Mouse (Mus musculus) hindbrain, embryonic 15.5 days (tissue): Measurements from ENCODE around the gene Kl. TPM values are rescaled to one million over a fixed set of nuclear protein-coding genes. Genes with fewer than 3 reads are reported as not detected.

Source experiments
- ATAC-seq: fragments of 200-750 bp; cut with Nextera tagmentation; 2 replicates; pipeline ENCODE4 v1.8.0; 2017; ENCODE audit warnings: low read depth, moderate number of reproducible peaks, moderate TSS enrichment; ENCODE audit not compliant: low FRiP score
- H3K27ac ChIP-seq: fragments of 300-500 bp; sonication (generic); replicated peaks from 2 replicates; pipeline ENCODE4 v1.5.1; 2015; ENCODE audit warnings: mild to moderate bottlenecking, inconsistent platforms
- H3K27me3 ChIP-seq: fragments of 300-500 bp; sonication (generic); 2 replicates; pipeline ENCODE4 v1.6.1; 2015; ENCODE audit warnings: control low read depth, inconsistent platforms
- H3K36me3 ChIP-seq: fragments of 300-500 bp; sonication (generic); 2 replicates; pipeline ENCODE4 v1.6.1; 2015; ENCODE audit warnings: control low read depth, inconsistent platforms
- H3K4me1 ChIP-seq: fragments of 300-500 bp; sonication (generic); replicated peaks from 2 replicates; pipeline ENCODE4 v1.6.1; 2015; ENCODE audit warnings: control low read depth, inconsistent platforms
- H3K4me2 ChIP-seq: fragments of 300-500 bp; sonication (generic); 2 replicates; pipeline ENCODE4 v1.6.1; 2015; ENCODE audit warnings: moderate library complexity, mild to moderate bottlenecking, inconsistent platforms
- H3K4me3 ChIP-seq: fragments of 300-500 bp; sonication (generic); 2 replicates; pipeline ENCODE4 v1.5.1; 2015; ENCODE audit warnings: mild to moderate bottlenecking, inconsistent platforms
- H3K9ac ChIP-seq: fragments of 300-500 bp; sonication (generic); 2 replicates; pipeline ENCODE4 v1.6.1; 2015; ENCODE audit warnings: inconsistent platforms
- H3K9me3 ChIP-seq: fragments of 300-500 bp; sonication (generic); 2 replicates; pipeline ENCODE4 v1.6.1; 2016; ENCODE audit warnings: control low read depth, inconsistent platforms
- WGBS: fragments of 180-500 bp; shearing (Covaris S2); methylation state at CpG from one replicate; pipeline ENCODE4 v1.1.7; 2015; 5-methylcytosine and 5-hydroxymethylcytosine counted together
- polyA plus RNA-seq: library from polyadenylated mRNA; unstranded; fragments of >200 nt; fragmentation: Nextera tagmentation; extraction: Ambion mirVana; gene quantifications from 2 replicates; pipeline ENCODE4 v1.2.1, GENCODE M21; 2015

Gene Kl
- polyA plus RNA-seq, 1 experiment from 2014 or later = 1.3 TPM

- no peak overlapping the region for H3K4me2 ChIP-seq
- no peak for ATAC-seq
- WGBS = 59% methylated on average over 5 of the region's 5 CpGs
- H3K36me3 ChIP-seq = no peaks in the 10 kb centered on the region
- H3K4me1 ChIP-seq = peaks cover 21% of the 10 kb centered on the region
- no peak overlapping the region for H3K4me3 ChIP-seq
- H3K9me3 ChIP-seq = no peaks in the 10 kb centered on the region
- H3K9ac ChIP-seq = no peak overlapping the region
- H3K27ac ChIP-seq = no peak overlapping the region
- no peaks in the 10 kb centered on the region for H3K27me3 ChIP-seq
These were observed 66.6 kb downstream of the Kl start for GRCm38 (mm10) chr5:151018959-151019358.

DNA sequence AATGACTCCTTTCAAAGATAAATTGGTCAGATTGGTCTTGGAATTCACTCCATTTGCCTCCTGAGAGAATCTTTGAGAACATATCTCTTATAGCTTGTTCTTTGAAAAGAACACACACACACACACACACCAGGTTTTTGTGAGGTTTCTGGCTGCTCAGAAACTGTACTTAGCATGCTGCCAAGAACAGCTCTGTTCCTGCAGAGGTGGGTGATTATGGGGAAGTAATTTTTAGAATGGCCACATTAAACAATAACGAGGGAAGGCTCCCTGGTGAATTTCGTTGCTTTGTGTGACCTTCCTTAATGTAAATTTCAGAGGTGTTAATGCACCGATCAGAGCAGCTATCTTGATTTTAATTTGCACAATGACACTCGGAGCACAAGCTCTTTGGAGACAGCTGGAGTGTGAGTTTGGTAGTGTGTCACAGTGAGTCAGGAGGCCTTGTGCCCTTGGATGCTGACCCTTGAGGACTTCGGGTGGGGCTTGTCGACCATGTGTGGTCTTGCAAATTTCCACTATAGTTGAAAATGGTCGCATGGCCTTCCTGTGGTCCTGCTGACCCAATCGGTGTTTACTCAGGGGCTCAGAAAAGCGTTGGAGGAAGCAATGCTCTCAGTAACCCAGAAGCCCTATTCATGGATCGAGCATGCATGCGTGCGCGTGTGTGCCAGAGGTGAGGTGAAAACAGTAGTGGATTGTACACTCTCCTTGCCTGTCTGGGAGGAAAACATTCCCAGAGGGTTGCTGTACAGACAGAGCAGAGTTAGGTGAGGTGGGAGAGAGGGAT lies 67.8 kb downstream of the Kl start:
- WGBS = 69% methylated on average over 13 of the region's 13 CpGs
- no peak overlapping the region for H3K4me3 ChIP-seq
- no peaks in the 10 kb centered on the region for H3K36me3 ChIP-seq
- ATAC-seq = no peak
- H3K4me2 ChIP-seq = no peak overlapping the region
- H3K27me3 ChIP-seq = no peaks in the 10 kb centered on the region
- H3K27ac ChIP-seq = no peak overlapping the region
- peaks cover 22% of the 10 kb centered on the region for H3K4me1 ChIP-seq
- no peak overlapping the region for H3K9ac ChIP-seq
- H3K9me3 ChIP-seq = no peaks in the 10 kb centered on the region

DNA sequence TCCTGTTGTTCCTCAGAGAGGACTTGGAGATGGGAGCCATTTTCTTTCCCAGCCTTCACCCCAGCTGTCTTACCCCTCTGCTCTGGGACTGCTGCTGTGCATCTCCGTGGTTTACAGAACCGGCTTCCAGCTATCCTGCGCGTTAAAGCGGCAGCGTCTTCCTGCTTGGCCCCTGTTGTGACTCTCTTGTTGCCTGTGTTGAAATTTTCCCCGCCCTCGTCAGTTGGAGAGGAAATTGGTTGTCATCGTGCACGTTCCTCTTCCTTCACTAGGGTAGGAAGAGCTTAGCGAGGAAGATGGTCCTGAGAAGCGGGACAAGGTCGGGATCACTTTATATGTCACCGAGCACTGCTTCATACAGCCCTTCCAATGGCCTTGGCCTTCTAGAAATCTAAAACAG lies 68.4 kb downstream of the Kl start:
- no peak overlapping the region for H3K27ac ChIP-seq
- WGBS = 71% methylated on average over 14 of the region's 14 CpGs

DNA sequence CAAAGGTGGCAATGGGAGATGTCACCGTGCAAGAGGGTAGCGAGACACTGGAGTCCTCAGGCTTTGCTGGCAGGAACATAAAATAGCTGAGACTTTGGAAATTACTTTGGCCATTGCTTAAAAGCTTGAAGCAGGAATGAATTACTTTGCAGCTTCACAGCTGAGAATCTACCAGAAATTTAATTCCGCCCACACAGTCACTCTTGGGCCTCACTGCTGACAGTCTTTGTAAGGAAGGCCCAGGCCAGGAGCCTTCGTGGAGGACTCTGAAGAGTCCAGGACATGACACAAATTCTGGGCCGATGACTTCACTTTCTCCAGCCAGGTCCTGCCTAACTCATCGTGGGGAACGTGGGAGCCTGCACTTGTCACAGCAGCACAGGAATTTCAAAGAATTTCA lies 69.6 kb downstream of the Kl start:
- ATAC-seq = no peak
- H3K36me3 ChIP-seq = no peaks in the 10 kb centered on the region
- H3K4me1 ChIP-seq = peaks cover 22% of the 10 kb centered on the region
- H3K9ac ChIP-seq = no peak overlapping the region
- H3K4me3 ChIP-seq = no peak overlapping the region
- no peak overlapping the region for H3K4me2 ChIP-seq
- no peaks in the 10 kb centered on the region for H3K9me3 ChIP-seq
- H3K27ac ChIP-seq = no peak overlapping the region
- H3K27me3 ChIP-seq = no peaks in the 10 kb centered on the region
- WGBS = 83% methylated on average over 7 of the region's 7 CpGs

More for the DNA sequence above, 68.4 kb downstream of the Kl start:
- no peaks in the 10 kb centered on the region for H3K9me3 ChIP-seq
- no peaks in the 10 kb centered on the region for H3K27me3 ChIP-seq
- H3K9ac ChIP-seq = no peak overlapping the region
- no peak overlapping the region for H3K4me2 ChIP-seq
- H3K4me3 ChIP-seq = no peak overlapping the region
- no peaks in the 10 kb centered on the region for H3K36me3 ChIP-seq
- no peak for ATAC-seq
- H3K4me1 ChIP-seq = peaks cover 22% of the 10 kb centered on the region

- no peak overlapping the region for H3K4me3 ChIP-seq
- H3K9ac ChIP-seq = no peak overlapping the region
- peak overlapping the region; percentile 58; the same call in 1 of the 2 replicates for H3K27ac ChIP-seq
- H3K27me3 ChIP-seq = no peaks in the 10 kb centered on the region
- no peaks in the 10 kb centered on the region for H3K9me3 ChIP-seq
- peak overlapping the region; percentile 26; the same call in 1 of the 2 replicates for H3K4me2 ChIP-seq
- H3K36me3 ChIP-seq = no peaks in the 10 kb centered on the region
- H3K4me1 ChIP-seq = peaks cover 22% of the 10 kb centered on the region
- ATAC-seq = no peak
- WGBS = 14% methylated on average over 1 of the region's 1 CpGs
These were observed 70.5 kb downstream of the Kl start for GRCm38 (mm10) chr5:151022939-151023338.

- H3K4me3 ChIP-seq = no peak overlapping the region
- no peaks in the 10 kb centered on the region for H3K27me3 ChIP-seq
- H3K9me3 ChIP-seq = no peaks in the 10 kb centered on the region
- 16% methylated on average over 8 of the region's 8 CpGs for WGBS
- peak overlapping the region; percentile 26 for H3K4me2 ChIP-seq
- peak overlapping the region; percentile 58 for H3K27ac ChIP-seq
- H3K9ac ChIP-seq = no peak overlapping the region
- ATAC-seq = no peak
- peaks cover 24% of the 10 kb centered on the region for H3K4me1 ChIP-seq
- no peaks in the 10 kb centered on the region for H3K36me3 ChIP-seq
These were observed 71.1 kb downstream of the Kl start for GRCm38 (mm10) chr5:151023461-151023860.

DNA sequence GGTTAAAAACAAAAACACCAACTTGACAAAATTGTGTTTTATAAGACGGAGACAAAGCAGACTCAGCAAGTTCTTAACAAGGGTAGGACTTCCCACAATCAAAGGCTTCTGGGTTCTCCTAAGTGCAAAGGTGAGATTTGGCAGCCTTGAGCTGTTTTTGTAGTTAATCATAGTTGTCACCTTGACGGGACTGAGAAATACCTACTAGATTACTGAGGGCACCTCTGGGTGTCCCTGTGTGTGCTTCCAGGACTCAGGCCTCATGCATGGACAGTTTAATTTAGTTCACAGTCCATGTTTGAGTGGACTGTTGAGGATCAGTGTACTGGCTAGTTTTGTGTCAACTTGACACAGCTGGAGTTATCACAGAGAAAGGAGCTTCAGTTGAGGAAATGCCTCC lies 72.1 kb downstream of the Kl start:
- no peak for ATAC-seq
- Histone ChIP-seq H3K4me2 (no peak overlapping the region), H3K9ac (no peak overlapping the region), H3K36me3 (no peaks in the 10 kb centered on the region), H3K4me3 (no peak overlapping the region), H3K9me3 (no peaks in the 10 kb centered on the region), H3K27me3 (no peaks in the 10 kb centered on the region), H3K27ac (no peak overlapping the region), H3K4me1 (peaks cover 24% of the 10 kb centered on the region)
- 85% methylated on average over 2 of the region's 2 CpGs for WGBS

DNA sequence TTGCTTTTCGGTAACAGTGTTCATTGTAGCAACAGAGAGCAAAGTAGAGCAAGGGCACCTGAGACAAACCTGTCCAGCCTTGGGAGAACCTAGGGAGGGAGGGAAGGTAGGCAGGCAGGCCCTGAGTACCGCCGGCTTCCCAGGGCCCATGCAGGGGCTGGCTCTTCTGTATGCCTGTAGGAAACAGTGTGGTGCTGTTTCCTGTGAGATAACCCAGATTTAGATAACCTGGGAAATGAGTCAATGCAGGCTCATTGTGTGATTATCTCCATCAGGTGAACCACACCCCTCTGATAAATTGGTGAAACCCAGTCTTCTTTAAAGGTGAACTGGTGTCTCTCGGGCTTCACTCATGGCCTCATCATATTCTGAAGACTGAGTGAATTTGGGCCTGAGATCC lies 73.7 kb downstream of the Kl start:
- Histone ChIP-seq H3K4me3 (no peak overlapping the region), H3K27me3 (no peaks in the 10 kb centered on the region), H3K27ac (no peak overlapping the region), H3K9ac (no peak overlapping the region), H3K4me1 (peaks cover 17% of the 10 kb centered on the region), H3K4me2 (no peak overlapping the region), H3K36me3 (no peaks in the 10 kb centered on the region), H3K9me3 (no peaks in the 10 kb centered on the region)
- 90% methylated on average over 4 of the region's 4 CpGs for WGBS
- ATAC-seq = no peak

- no peak overlapping the region for H3K27ac ChIP-seq
- H3K27me3 ChIP-seq = no peaks in the 10 kb centered on the region
- peak; percentile 64 for ATAC-seq
- no peak overlapping the region for H3K9ac ChIP-seq
- WGBS = 23% methylated on average over 7 of the region's 7 CpGs
- no peak overlapping the region for H3K4me3 ChIP-seq
- H3K36me3 ChIP-seq = no peaks in the 10 kb centered on the region
- H3K9me3 ChIP-seq = no peaks in the 10 kb centered on the region
- H3K4me2 ChIP-seq = no peak overlapping the region
- H3K4me1 ChIP-seq = peaks cover 17% of the 10 kb centered on the region
These were observed 74.8 kb downstream of the Kl start for GRCm38 (mm10) chr5:151027171-151027570.

GRCm38 (mm10) chr5:151028906-151029305 lies 76.5 kb downstream of the Kl start:
- H3K9me3 ChIP-seq = no peaks in the 10 kb centered on the region
- 59% methylated on average over 6 of the region's 6 CpGs for WGBS
- ATAC-seq = no peak

GRCm38 (mm10) chr5:151034715-151035512 lies 82.5 kb downstream of the Kl start:
- H3K9me3 ChIP-seq = no peaks in the 10 kb centered on the region
- no peak for ATAC-seq
- no peaks in the 10 kb centered on the region for H3K4me1 ChIP-seq
- WGBS = 66% methylated on average over 9 of the region's 9 CpGs
- H3K9ac ChIP-seq = no peak overlapping the region
- H3K4me2 ChIP-seq = no peak overlapping the region
- H3K27ac ChIP-seq = no peak overlapping the region
- no peaks in the 10 kb centered on the region for H3K27me3 ChIP-seq
- H3K4me3 ChIP-seq = no peak overlapping the region
- no peaks in the 10 kb centered on the region for H3K36me3 ChIP-seq

More at GRCm38 (mm10) chr5:151028906-151029305, 76.5 kb downstream of the Kl start:
- H3K4me3 ChIP-seq = no peak overlapping the region
- H3K9ac ChIP-seq = no peak overlapping the region
- H3K4me2 ChIP-seq = no peak overlapping the region
- peaks cover 4% of the 10 kb centered on the region for H3K4me1 ChIP-seq
- H3K27me3 ChIP-seq = no peaks in the 10 kb centered on the region
- H3K36me3 ChIP-seq = no peaks in the 10 kb centered on the region
- no peak overlapping the region for H3K27ac ChIP-seq

DNA sequence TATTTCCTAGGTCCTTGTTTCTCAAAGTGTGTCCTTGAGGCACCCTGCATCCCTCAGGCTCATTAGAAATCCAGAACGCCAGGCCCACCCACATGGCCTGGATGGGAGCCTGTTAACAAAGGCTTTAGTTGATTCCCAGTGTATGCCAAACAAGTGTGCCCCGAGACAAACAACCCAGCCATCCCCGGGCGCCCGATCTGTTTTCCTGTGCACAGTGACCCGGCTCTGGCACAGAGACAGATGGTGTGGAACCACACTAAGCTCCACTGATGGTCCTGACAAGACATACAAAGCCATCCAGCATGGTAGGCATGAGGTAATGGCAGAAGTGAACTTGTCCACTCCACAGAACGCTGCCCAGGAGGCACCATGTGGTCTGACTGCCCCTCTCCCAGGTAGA lies 85.5 kb downstream of the Kl start:
- Histone ChIP-seq H3K27me3 (no peaks in the 10 kb centered on the region), H3K9me3 (no peaks in the 10 kb centered on the region), H3K4me3 (no peak overlapping the region), H3K4me2 (no peak overlapping the region), H3K36me3 (no peaks in the 10 kb centered on the region), H3K9ac (no peak overlapping the region), H3K27ac (no peak overlapping the region), H3K4me1 (no peaks in the 10 kb centered on the region)
- no peak for ATAC-seq
- 66% methylated on average over 7 of the region's 7 CpGs for WGBS
